Mouse (Mus musculus): Measurements from ENCODE around the gene Ugt1a6a. TPM values are rescaled to one million over a fixed set of nuclear protein-coding genes. Genes with fewer than 3 reads are reported as not detected.
"Not testable (repeated sequence)": the region's sequence is repeated elsewhere in the genome, so short reads cannot be mapped to it uniquely, and the experiment has no call there.

The Ugt1a6a gene
- total RNA-seq (2012; rRNA removed): 0.11 TPM in 1 of 2 replicates, not detected in the other

DNA sequence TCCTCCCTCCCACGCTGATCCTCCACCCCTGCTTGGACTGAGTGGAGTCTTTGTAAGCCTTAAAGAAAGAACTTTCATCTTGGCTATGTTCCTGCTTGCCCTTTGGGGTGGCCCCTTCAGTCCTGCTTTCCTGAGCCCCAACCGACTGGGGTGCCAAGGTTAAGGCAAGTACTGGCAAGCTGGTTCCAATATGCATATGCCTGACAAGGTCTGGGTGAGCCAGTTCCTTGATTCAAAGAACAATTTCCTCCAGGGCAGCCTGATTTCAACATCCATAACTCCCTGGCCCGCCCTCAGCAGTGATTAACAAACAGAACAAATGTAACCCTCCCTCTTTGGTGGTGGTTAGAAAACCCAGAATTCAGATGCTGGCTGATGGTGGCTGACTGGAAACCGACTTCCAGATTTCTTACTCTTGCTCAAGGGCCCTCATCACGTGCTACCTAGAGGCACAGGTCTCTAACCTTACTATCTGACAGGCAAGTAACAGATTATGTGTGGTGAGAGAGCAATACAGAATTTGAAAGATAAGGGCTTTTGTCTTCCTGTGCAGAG lies at the start of gene Ugt1a6a:
Gene Ugt1a6a, plus strand, starts transcription at position 353 of the 555 bp plus-strand sequence.
- H3K9me3 ChIP-seq (ENCODE audit: control insufficient read depth, insufficient read depth, low read depth, low read length); H3K36me3 ChIP-seq (ENCODE audit: control insufficient read depth, insufficient read depth, low read length, poor library complexity, severe bottlenecking); H3K27ac ChIP-seq (ENCODE audit: insufficient read depth, low read depth, low read length, poor library complexity, severe bottlenecking); DNase-seq (ENCODE audit: low read depth, low spot score); H3K4me1 ChIP-seq (ENCODE audit: control insufficient read depth in 2 of 2, insufficient read depth in 2 of 2, low read length in 2 of 2, poor library complexity in 1 of 2); H3K4me3 ChIP-seq (ENCODE audit: insufficient read depth in 1 of 2, low read depth in 1 of 2, low read length in 2 of 2, poor library complexity in 1 of 2, severe bottlenecking in 1 of 2); H3K9ac ChIP-seq (ENCODE audit: insufficient read depth, low read depth, low read length, poor library complexity, severe bottlenecking): not testable (repeated sequence)
- in situ Hi-C loops (cut with MboI; ENCODE audit: low sequenced_read_pairs in 2 of 2, unreplicated experiment in 2 of 2): loop anchor here in 1 of 2 experiments (5.0 kb wide), 1 partner anchor 37 kb away; the partner anchor contains the start of gene Ugt1a7c

GRCm38 (mm10) chr1:88086125-88086524 lies 48.5 kb upstream of the Ugt1a6a start:
- no peak overlapping the region for H3K27ac ChIP-seq (ENCODE audit: insufficient read depth, low read depth, low read length, poor library complexity, severe bottlenecking)
- no peaks in the 10 kb centered on the region for H3K36me3 ChIP-seq (ENCODE audit: control insufficient read depth, insufficient read depth, low read length, poor library complexity, severe bottlenecking)
- TF ChIP-seq CHD2 (IDR thresholded peaks at IDR 0.05; ENCODE audit: low read depth, low read length) (no peak), HCFC1 (IDR thresholded peaks at IDR 0.05; ENCODE audit: borderline replicate concordance, insufficient read depth, low read length) (no peak), MAFK (IDR thresholded peaks at IDR 0.05; ENCODE audit: insufficient read depth, low read depth, low read length) (no peak), ZNF384 (IDR thresholded peaks at IDR 0.05; ENCODE audit: low read depth, low read length) (no peak), ZC3H11A (IDR thresholded peaks at IDR 0.05; ENCODE audit: borderline replicate concordance, low read depth, low read length) (no peak)
- no peak for DNase-seq (ENCODE audit: low read depth, low spot score)
- H3K9ac ChIP-seq (ENCODE audit: insufficient read depth, low read depth, low read length, poor library complexity, severe bottlenecking): no peak overlapping the region
- H3K4me3 ChIP-seq (ENCODE audit: insufficient read depth in 1 of 2, low read depth in 1 of 2, low read length in 2 of 2, poor library complexity in 1 of 2, severe bottlenecking in 1 of 2): no peak overlapping the region
- H3K9me3 ChIP-seq (ENCODE audit: control insufficient read depth, insufficient read depth, low read depth, low read length): no peaks in the 10 kb centered on the region
- in situ Hi-C loops (cut with MboI; ENCODE audit: low sequenced_read_pairs in 2 of 2, unreplicated experiment in 2 of 2): no loop called here
- no peaks in the 10 kb centered on the region for H3K4me1 ChIP-seq (ENCODE audit: control insufficient read depth in 2 of 2, insufficient read depth in 2 of 2, low read length in 2 of 2, poor library complexity in 1 of 2)

DNA sequence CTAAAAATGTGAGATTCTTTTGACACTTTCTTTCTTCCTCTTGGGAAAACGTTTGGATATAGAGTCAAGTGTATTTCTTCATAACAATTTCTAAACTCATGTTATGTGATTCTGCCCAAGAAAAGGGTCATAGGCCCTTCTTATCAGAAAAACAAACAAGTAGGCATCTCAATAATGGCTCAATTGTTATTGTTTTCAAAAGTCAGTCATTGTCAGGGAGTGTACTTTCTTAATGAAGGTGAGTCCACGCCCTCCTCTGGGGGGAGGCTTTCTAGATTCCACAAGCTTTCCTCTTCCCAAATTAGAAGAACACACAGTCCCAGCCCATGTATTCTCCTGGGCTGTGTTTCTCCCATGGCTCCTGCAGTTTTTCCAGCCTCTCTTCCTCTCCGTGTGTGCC lies 47.1 kb upstream of the Ugt1a6a start, which contains the start of gene Ugt1a8:
Gene Ugt1a8, plus strand, starts transcription at position 301 of the 400 bp plus-strand sequence.
- DNase-seq (ENCODE audit: low read depth, low spot score): no peak
- H3K36me3 ChIP-seq (ENCODE audit: control insufficient read depth, insufficient read depth, low read length, poor library complexity, severe bottlenecking): no peaks in the 10 kb centered on the region
- no peaks in the 10 kb centered on the region for H3K4me1 ChIP-seq (ENCODE audit: control insufficient read depth in 2 of 2, insufficient read depth in 2 of 2, low read length in 2 of 2, poor library complexity in 1 of 2)
- no peak within 1 kb of the TSS for H3K9ac ChIP-seq (ENCODE audit: insufficient read depth, low read depth, low read length, poor library complexity, severe bottlenecking)
- no peak within 1 kb of the TSS for H3K27ac ChIP-seq (ENCODE audit: insufficient read depth, low read depth, low read length, poor library complexity, severe bottlenecking)
- TF ChIP-seq ZC3H11A (IDR thresholded peaks at IDR 0.05; ENCODE audit: borderline replicate concordance, low read depth, low read length): no peak
- no peak for TF ChIP-seq ZNF384 (IDR thresholded peaks at IDR 0.05; ENCODE audit: low read depth, low read length)
- no peak for TF ChIP-seq CHD2 (IDR thresholded peaks at IDR 0.05; ENCODE audit: low read depth, low read length)
- no peak for TF ChIP-seq MAFK (IDR thresholded peaks at IDR 0.05; ENCODE audit: insufficient read depth, low read depth, low read length)
- TF ChIP-seq HCFC1 (IDR thresholded peaks at IDR 0.05; ENCODE audit: borderline replicate concordance, insufficient read depth, low read length): no peak
- in situ Hi-C loops (cut with MboI; ENCODE audit: low sequenced_read_pairs in 2 of 2, unreplicated experiment in 2 of 2): no loop called here
- no peaks in the 10 kb centered on the region for H3K9me3 ChIP-seq (ENCODE audit: control insufficient read depth, insufficient read depth, low read depth, low read length)
- no peak within 1 kb of the TSS for H3K4me3 ChIP-seq (ENCODE audit: insufficient read depth in 1 of 2, low read depth in 1 of 2, low read length in 2 of 2, poor library complexity in 1 of 2, severe bottlenecking in 1 of 2)

- TF ChIP-seq MAFK (IDR thresholded peaks at IDR 0.05; ENCODE audit: insufficient read depth, low read depth, low read length) (no peak), ZNF384 (IDR thresholded peaks at IDR 0.05; ENCODE audit: low read depth, low read length) (no peak), HCFC1 (IDR thresholded peaks at IDR 0.05; ENCODE audit: borderline replicate concordance, insufficient read depth, low read length) (no peak), ZC3H11A (IDR thresholded peaks at IDR 0.05; ENCODE audit: borderline replicate concordance, low read depth, low read length) (no peak), CHD2 (IDR thresholded peaks at IDR 0.05; ENCODE audit: low read depth, low read length) (no peak)
- no peak for DNase-seq (ENCODE audit: low read depth, low spot score)
- Histone ChIP-seq H3K4me1 (ENCODE audit: control insufficient read depth in 2 of 2, insufficient read depth in 2 of 2, low read length in 2 of 2, poor library complexity in 1 of 2) (no peaks in the 10 kb centered on the region), H3K36me3 (ENCODE audit: control insufficient read depth, insufficient read depth, low read length, poor library complexity, severe bottlenecking) (no peaks in the 10 kb centered on the region), H3K9ac (ENCODE audit: insufficient read depth, low read depth, low read length, poor library complexity, severe bottlenecking) (no peak overlapping the region), H3K27ac (ENCODE audit: insufficient read depth, low read depth, low read length, poor library complexity, severe bottlenecking) (no peak overlapping the region), H3K4me3 (ENCODE audit: insufficient read depth in 1 of 2, low read depth in 1 of 2, low read length in 2 of 2, poor library complexity in 1 of 2, severe bottlenecking in 1 of 2) (no peak overlapping the region), H3K9me3 (ENCODE audit: control insufficient read depth, insufficient read depth, low read depth, low read length) (no peaks in the 10 kb centered on the region)
- in situ Hi-C loops (cut with MboI; ENCODE audit: low sequenced_read_pairs in 2 of 2, unreplicated experiment in 2 of 2): no loop called here
Observed at GRCm38 (mm10) chr1:88092341-88092740, 42.3 kb upstream of the Ugt1a6a start.

GRCm38 (mm10) chr1:88094270-88094676 lies 40.3 kb upstream of the Ugt1a6a start:
- H3K4me1 ChIP-seq (ENCODE audit: control insufficient read depth in 2 of 2, insufficient read depth in 2 of 2, low read length in 2 of 2, poor library complexity in 1 of 2); in situ Hi-C loops (cut with MboI; ENCODE audit: low sequenced_read_pairs in 2 of 2, unreplicated experiment in 2 of 2); H3K27ac ChIP-seq (ENCODE audit: insufficient read depth, low read depth, low read length, poor library complexity, severe bottlenecking); H3K36me3 ChIP-seq (ENCODE audit: control insufficient read depth, insufficient read depth, low read length, poor library complexity, severe bottlenecking); DNase-seq (ENCODE audit: low read depth, low spot score); H3K4me3 ChIP-seq (ENCODE audit: insufficient read depth in 1 of 2, low read depth in 1 of 2, low read length in 2 of 2, poor library complexity in 1 of 2, severe bottlenecking in 1 of 2); H3K9ac ChIP-seq (ENCODE audit: insufficient read depth, low read depth, low read length, poor library complexity, severe bottlenecking); H3K9me3 ChIP-seq (ENCODE audit: control insufficient read depth, insufficient read depth, low read depth, low read length): not testable (repeated sequence)

Measured in ES-E14 (cell line).